Mouse (Mus musculus): ENCODE results near the gene Cbx2.

- TF ChIP-seq POLR2A (IDR thresholded peaks at IDR 0.05; ENCODE audit: insufficient read depth, low read length) (no peak), CTCF (IDR thresholded peaks at IDR 0.05; ENCODE audit: low read depth, low read length) (no peak)
These were observed 15.1 kb downstream of the Cbx2 start for GRCm38 (mm10) chr11:119037780-119038401.
